In the genomic region with DNA sequence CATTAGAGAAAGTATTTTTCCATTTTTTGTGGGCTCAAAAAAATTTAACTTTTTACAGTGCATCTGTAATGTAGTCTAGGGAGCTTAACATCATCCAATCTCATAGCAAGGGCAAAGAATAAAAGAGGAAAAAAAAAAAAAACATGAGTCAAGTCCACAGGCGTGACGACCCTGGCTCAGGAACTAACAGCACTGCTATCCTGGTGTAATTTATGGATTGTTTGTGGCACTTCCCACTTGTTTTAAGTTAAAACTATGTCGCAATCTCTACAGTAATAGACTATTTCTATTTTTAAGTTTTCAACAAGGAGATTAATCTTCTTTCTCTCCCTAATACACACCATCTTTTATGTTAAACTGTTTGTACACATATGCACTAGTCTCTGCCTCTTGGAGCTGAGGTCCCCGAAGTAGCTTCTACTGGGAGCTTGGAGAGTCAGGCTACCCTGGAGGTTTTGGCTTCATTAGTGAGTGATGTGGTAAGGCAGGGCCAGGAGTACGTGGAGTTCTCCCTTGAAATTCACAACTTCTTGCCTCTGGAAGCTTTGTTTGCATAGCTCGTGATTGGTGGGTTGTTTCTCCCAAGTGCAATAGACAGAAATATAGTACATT, we compare ENCODE assay signal across 24 mouse cellular contexts.
A peak's percentile ranks its signal among the peaks of the same experiment; 100 is the strongest.
DNase-seq lines count a peak whose midpoint lies in the region; ATAC-seq and TF ChIP-seq lines count a peak whose summit lies in the region.
"Had no signal": no experiment of that assay in that cellular context is flagged by ENCODE, and none has a peak within 500 bp of the region (broad histone marks: within the 10 kb centered on the region; RNA-seq: fewer than 3 reads in every experiment).

No protein-coding gene starts in this region.

- H3K27me3 ChIP-seq in lung, embryonic 15.5 days = peaks cover 12% of the 10 kb centered on the region
- no peaks in the 10 kb centered on the region; the same call in 1 of the 2 replicates for H3K27me3 ChIP-seq in stomach, embryonic 15.5 days (replicated peaks)
- no peaks in the 10 kb centered on the region for H3K27me3 ChIP-seq in stomach, postnatal 0 days (ENCODE audit: control insufficient read depth, insufficient read depth, low read length)

- H3K36me3 ChIP-seq in lung, embryonic 15.5 days = no peaks in the 10 kb centered on the region
- H3K36me3 ChIP-seq in stomach, embryonic 15.5 days = no peaks in the 10 kb centered on the region
- H3K36me3 ChIP-seq in stomach, postnatal 0 days (ENCODE audit: control insufficient read depth, insufficient read depth, low read length) = no peaks in the 10 kb centered on the region
- H3K36me3 ChIP-seq: embryonic facial prominence, embryonic 15.5 days; forebrain, embryonic 15.5 days; G1E; heart, embryonic 10.5 days; hindbrain, embryonic 12.5 days had no signal

- WGBS in lung, embryonic 15.5 days = 21% methylated on average over 6 of the region's 6 CpGs
- WGBS in lung, adult 2 months = 44% methylated on average over 6 of the region's 6 CpGs
- WGBS in stomach, embryonic 15.5 days = 35% methylated on average over 6 of the region's 6 CpGs
- 27% methylated on average over 6 of the region's 6 CpGs for WGBS in stomach, postnatal 0 days

- TF ChIP-seq CTCF in lung, adult 2 months (IDR thresholded peaks at IDR 0.05; ENCODE audit: insufficient read depth, low read length) = no peak
- no peak for TF ChIP-seq CTCF in stomach, postnatal 0 days (IDR thresholded peaks at IDR 0.05; ENCODE audit: low read depth)

- no peak for DNase-seq in lung, adult 2 months
- DNase-seq in stomach, postnatal 0 days (ENCODE audit: low spot score) = no peak
- peak; percentile 26 for DNase-seq in fat pad, adult 2 months (ENCODE audit: extremely low read depth, low read depth, low spot score)
- no peak for DNase-seq in cerebellum, adult 9-10 months
- DNase-seq in urinary bladder, postnatal 10 days (ENCODE audit: low spot score) = no peak
- DNase-seq: adrenal gland, postnatal 25 days; cerebellum, adult 2 months; cerebellum, postnatal 14 days; embryo, embryonic 11 days; gastrocnemius, postnatal 36 days; heart, adult 18-20 months; heart, postnatal 10 days; heart, postnatal 4 days had no signal

- H3K4me1 ChIP-seq in lung, embryonic 15.5 days = peaks cover 40% of the 10 kb centered on the region
- H3K4me1 ChIP-seq in lung, adult 2 months (ENCODE audit: control insufficient read depth, insufficient read depth, low read length) = peaks cover 3% of the 10 kb centered on the region
- H3K4me1 ChIP-seq in stomach, embryonic 15.5 days = peaks cover 8% of the 10 kb centered on the region; the same call in 1 of the 2 replicates
- H3K4me1 ChIP-seq in stomach, postnatal 0 days (replicated peaks; ENCODE audit: control insufficient read depth, insufficient read depth) = no peaks in the 10 kb centered on the region

- H3K4me2 ChIP-seq in lung, embryonic 15.5 days = peak overlapping the region; percentile 4; the same call in 1 of the 2 replicates
- H3K4me2 ChIP-seq in stomach, embryonic 15.5 days = no peak overlapping the region
- H3K4me2 ChIP-seq in stomach, postnatal 0 days (replicated peaks; ENCODE audit: low read depth) = no peak overlapping the region
- H3K4me2 ChIP-seq: embryonic facial prominence, embryonic 15.5 days; forebrain, embryonic 15.5 days; hindbrain, embryonic 12.5 days had no signal

- H3K9ac ChIP-seq in lung, embryonic 15.5 days = no peak overlapping the region
- no peak overlapping the region for H3K9ac ChIP-seq in stomach, embryonic 15.5 days
- no peak overlapping the region for H3K9ac ChIP-seq in stomach, postnatal 0 days (ENCODE audit: low read length)
- H3K9ac ChIP-seq: embryonic facial prominence, embryonic 15.5 days; forebrain, embryonic 15.5 days; hindbrain, embryonic 12.5 days had no signal

- H3K4me3 ChIP-seq in lung, embryonic 15.5 days = no peak overlapping the region
- H3K4me3 ChIP-seq in lung, adult 2 months (replicated peaks; ENCODE audit: extremely low read depth, low read depth, low read length) = no peak overlapping the region
- no peak overlapping the region for H3K4me3 ChIP-seq in stomach, embryonic 15.5 days (replicated peaks)
- H3K4me3 ChIP-seq in stomach, postnatal 0 days (ENCODE audit: low read depth, low read length) = no peak overlapping the region
- H3K4me3 ChIP-seq: embryonic facial prominence, embryonic 15.5 days; erythroblast, embryonic 14.5 days; forebrain, embryonic 15.5 days; heart, embryonic 10.5 days; hindbrain, embryonic 12.5 days had no signal

- TF ChIP-seq POLR2A in lung, adult 2 months (IDR thresholded peaks at IDR 0.05; ENCODE audit: borderline replicate concordance, extremely low read depth, low read depth, low read length) = no peak

- ATAC-seq in lung, embryonic 15.5 days (ENCODE audit: borderline replicate concordance, extremely low read depth, low FRiP score, low TSS enrichment) = no peak
- ATAC-seq in stomach, embryonic 15.5 days (ENCODE audit: insufficient read depth, low FRiP score, low read depth) = no peak
- no peak for ATAC-seq in stomach, postnatal 0 days (ENCODE audit: low FRiP score, low TSS enrichment)
- ATAC-seq: activated CD4-positive, CD25-positive, alpha-beta regulatory T cell, adult 4 months; CD4-positive, CD25-positive, alpha-beta regulatory T cell, adult 4 months; forebrain, embryonic 15.5 days; hindbrain, embryonic 16.5 days had no signal

- no peaks in the 10 kb centered on the region for H3K9me3 ChIP-seq in lung, embryonic 15.5 days
- H3K9me3 ChIP-seq in stomach, embryonic 15.5 days = no peaks in the 10 kb centered on the region
- no peaks in the 10 kb centered on the region for H3K9me3 ChIP-seq in stomach, postnatal 0 days (ENCODE audit: control insufficient read depth, low read length)
- H3K9me3 ChIP-seq: embryonic facial prominence, embryonic 15.5 days; forebrain, embryonic 15.5 days; G1E; heart, embryonic 10.5 days; hindbrain, embryonic 12.5 days had no signal

- TF ChIP-seq EP300 in stomach, postnatal 0 days (optimal IDR thresholded peaks at IDR 0.05) = no peak

- peak overlapping the region; percentile 65 for H3K27ac ChIP-seq in lung, embryonic 15.5 days
- H3K27ac ChIP-seq in stomach, embryonic 15.5 days = peak overlapping the region; percentile 26; the same call in 1 of the 2 replicates
- H3K27ac ChIP-seq in stomach, postnatal 0 days (replicated peaks) = no peak overlapping the region
- H3K27ac ChIP-seq: embryonic facial prominence, embryonic 15.5 days; forebrain, embryonic 15.5 days; heart, embryonic 10.5 days; hindbrain, embryonic 12.5 days had no signal
